Mouse (Mus musculus): Measurements from ENCODE around the gene Gata2. TPM values are rescaled to one million over a fixed set of nuclear protein-coding genes. Genes with fewer than 3 reads are reported as not detected.

Gene Gata2
- polyA plus RNA-seq, 1 experiment, result 6.0 TPM

GRCm38 (mm10) chr6:88196733-88197312 is 3.1 kb downstream of the Gata2 start:
- no peak overlapping the region for H3K27ac ChIP-seq (ENCODE audit: insufficient read depth, low read length)
- H3K27me3 ChIP-seq (ENCODE audit: control insufficient read depth, insufficient read depth, low read length, poor library complexity, severe bottlenecking), result peaks cover 48% of the 10 kb centered on the region
- H3K9me3 ChIP-seq (replicated peaks; ENCODE audit: control insufficient read depth, insufficient read depth, low read length, poor library complexity, severe bottlenecking), result no peaks in the 10 kb centered on the region
- no peaks in the 10 kb centered on the region for H3K4me1 ChIP-seq (ENCODE audit: control insufficient read depth, insufficient read depth, low read length)
- peak overlapping the region; percentile 5; the same call in 1 of the 2 replicates for H3K9ac ChIP-seq (ENCODE audit: low read depth, poor library complexity, severe bottlenecking)
- peak overlapping the region; percentile 21 for H3K4me3 ChIP-seq (ENCODE audit: low read depth, low read length)
- TF ChIP-seq POLR2A (IDR thresholded peaks at IDR 0.05; ENCODE audit: insufficient read depth, low read length) (no peak), CTCF (IDR thresholded peaks at IDR 0.05; ENCODE audit: low read depth, low read length) (no peak), EP300 (IDR thresholded peaks at IDR 0.05; ENCODE audit: insufficient read depth, low read depth, low read length) (no peak)
- no peaks in the 10 kb centered on the region for H3K36me3 ChIP-seq (ENCODE audit: control insufficient read depth, insufficient read depth, low read length, poor library complexity, severe bottlenecking)

GRCm38 (mm10) chr6:88197313-88198069 is 3.8 kb downstream of the Gata2 start:
- Histone ChIP-seq H3K4me1 (ENCODE audit: control insufficient read depth, insufficient read depth, low read length) (no peaks in the 10 kb centered on the region), H3K9ac (ENCODE audit: low read depth, poor library complexity, severe bottlenecking) (peak overlapping the region; percentile 5; the same call in 1 of the 2 replicates), H3K4me3 (ENCODE audit: low read depth, low read length) (peak overlapping the region; percentile 43), H3K36me3 (ENCODE audit: control insufficient read depth, insufficient read depth, low read length, poor library complexity, severe bottlenecking) (no peaks in the 10 kb centered on the region), H3K9me3 (replicated peaks; ENCODE audit: control insufficient read depth, insufficient read depth, low read length, poor library complexity, severe bottlenecking) (no peaks in the 10 kb centered on the region), H3K27ac (ENCODE audit: insufficient read depth, low read length) (no peak overlapping the region), H3K27me3 (ENCODE audit: control insufficient read depth, insufficient read depth, low read length, poor library complexity, severe bottlenecking) (peaks cover 50% of the 10 kb centered on the region)
- no peak for TF ChIP-seq POLR2A (IDR thresholded peaks at IDR 0.05; ENCODE audit: insufficient read depth, low read length)

GRCm38 (mm10) chr6:88198070-88198940 is 4.6 kb downstream of the Gata2 start:
- no peak overlapping the region for H3K27ac ChIP-seq (ENCODE audit: insufficient read depth, low read length)

GRCm38 (mm10) chr6:88199001-88199717 is 5.5 kb downstream of the Gata2 start:
- Histone ChIP-seq H3K9me3 (replicated peaks; ENCODE audit: control insufficient read depth, insufficient read depth, low read length, poor library complexity, severe bottlenecking) (no peaks in the 10 kb centered on the region), H3K36me3 (ENCODE audit: control insufficient read depth, insufficient read depth, low read length, poor library complexity, severe bottlenecking) (no peaks in the 10 kb centered on the region), H3K27me3 (ENCODE audit: control insufficient read depth, insufficient read depth, low read length, poor library complexity, severe bottlenecking) (peaks cover 36% of the 10 kb centered on the region), H3K27ac (ENCODE audit: insufficient read depth, low read length) (no peak overlapping the region), H3K4me3 (ENCODE audit: low read depth, low read length) (peak overlapping the region; percentile 45), H3K4me1 (ENCODE audit: control insufficient read depth, insufficient read depth, low read length) (no peaks in the 10 kb centered on the region), H3K9ac (ENCODE audit: low read depth, poor library complexity, severe bottlenecking) (peak overlapping the region; percentile 38)
- no peak for TF ChIP-seq POLR2A (IDR thresholded peaks at IDR 0.05; ENCODE audit: insufficient read depth, low read length)
- TF ChIP-seq CTCF (IDR thresholded peaks at IDR 0.05; ENCODE audit: low read depth, low read length), result no peak
- TF ChIP-seq EP300 (IDR thresholded peaks at IDR 0.05; ENCODE audit: insufficient read depth, low read depth, low read length), result no peak

More at GRCm38 (mm10) chr6:88198070-88198940, 4.6 kb downstream of the Gata2 start:
- Histone ChIP-seq H3K9ac (ENCODE audit: low read depth, poor library complexity, severe bottlenecking) (peak overlapping the region; percentile 38), H3K9me3 (replicated peaks; ENCODE audit: control insufficient read depth, insufficient read depth, low read length, poor library complexity, severe bottlenecking) (no peaks in the 10 kb centered on the region), H3K4me3 (ENCODE audit: low read depth, low read length) (peak overlapping the region; percentile 45), H3K4me1 (ENCODE audit: control insufficient read depth, insufficient read depth, low read length) (no peaks in the 10 kb centered on the region), H3K27me3 (ENCODE audit: control insufficient read depth, insufficient read depth, low read length, poor library complexity, severe bottlenecking) (peaks cover 44% of the 10 kb centered on the region), H3K36me3 (ENCODE audit: control insufficient read depth, insufficient read depth, low read length, poor library complexity, severe bottlenecking) (no peaks in the 10 kb centered on the region)
- TF ChIP-seq EP300 (IDR thresholded peaks at IDR 0.05; ENCODE audit: insufficient read depth, low read depth, low read length) (no peak), CTCF (IDR thresholded peaks at IDR 0.05; ENCODE audit: low read depth, low read length) (no peak), POLR2A (IDR thresholded peaks at IDR 0.05; ENCODE audit: insufficient read depth, low read length) (no peak)

GRCm38 (mm10) chr6:88199718-88200692 is 6.3 kb downstream of the Gata2 start:
- H3K27ac ChIP-seq (ENCODE audit: insufficient read depth, low read length), result no peak overlapping the region
- no peak overlapping the region for H3K9ac ChIP-seq (ENCODE audit: low read depth, poor library complexity, severe bottlenecking)
- no peak for TF ChIP-seq EP300 (IDR thresholded peaks at IDR 0.05; ENCODE audit: insufficient read depth, low read depth, low read length)
- no peak for TF ChIP-seq POLR2A (IDR thresholded peaks at IDR 0.05; ENCODE audit: insufficient read depth, low read length)
- TF ChIP-seq CTCF (IDR thresholded peaks at IDR 0.05; ENCODE audit: low read depth, low read length), result no peak
- no peaks in the 10 kb centered on the region for H3K9me3 ChIP-seq (replicated peaks; ENCODE audit: control insufficient read depth, insufficient read depth, low read length, poor library complexity, severe bottlenecking)
- H3K27me3 ChIP-seq (ENCODE audit: control insufficient read depth, insufficient read depth, low read length, poor library complexity, severe bottlenecking), result peaks cover 31% of the 10 kb centered on the region
- H3K4me1 ChIP-seq (ENCODE audit: control insufficient read depth, insufficient read depth, low read length), result no peaks in the 10 kb centered on the region
- H3K36me3 ChIP-seq (ENCODE audit: control insufficient read depth, insufficient read depth, low read length, poor library complexity, severe bottlenecking), result no peaks in the 10 kb centered on the region
- peak overlapping the region; percentile 45 for H3K4me3 ChIP-seq (ENCODE audit: low read depth, low read length)

Data from ES-Bruce4 (cell line).